Mouse (Mus musculus): ENCODE data around the gene Gm49337. TPM values are rescaled to one million over a fixed set of nuclear protein-coding genes. Genes with fewer than 3 reads are reported as not detected.

Gene Gm49337
- not detected in 2 replicates for polyA plus RNA-seq (2016; fragmentation: Nextera tagmentation; extraction: Ambion mirVana)

GRCm38 (mm10) chr4:116173072-116173471 lies at the start of gene Gm49337, which contains the start of gene 1700042G07Rik:
Gene Gm49337 (plus strand): TSS chr4:116173384.
Gene 1700042G07Rik (plus strand): TSS chr4:116173372.
- H3K9me3 ChIP-seq: no peaks in the 10 kb centered on the region
- no peak within 1 kb of the TSS for H3K4me3 ChIP-seq
- H3K27me3 ChIP-seq (ENCODE audit: insufficient read depth, poor library complexity, severe bottlenecking): peaks cover 3% of the 10 kb centered on the region; the same call in 1 of the 2 replicates
- WGBS: 84% methylated on average over 6 of the region's 6 CpGs
- no peak within 1 kb of the TSS for H3K27ac ChIP-seq
- no peak for DNase-seq (ENCODE audit: low spot score)
- H3K36me3 ChIP-seq: no peaks in the 10 kb centered on the region
- peaks cover 42% of the 10 kb centered on the region for H3K4me1 ChIP-seq (replicated peaks)

GRCm38 (mm10) chr4:116123602-116124519 lies 49.3 kb upstream of the Gm49337 start, which contains the start of the genes Rad54l and Pomgnt1:
Gene Rad54l (minus strand): TSS chr4:116123690.
Gene Pomgnt1 (plus strand): TSS chr4:116123840.
- Histone ChIP-seq H3K9me3 (no peaks in the 10 kb centered on the region), H3K36me3 (peaks cover 25% of the 10 kb centered on the region), H3K27ac (peak within 1 kb of the TSS; percentile 81), H3K4me3 (peak within 1 kb of the TSS; percentile 61), H3K4me1 (replicated peaks) (peaks cover 25% of the 10 kb centered on the region), H3K27me3 (ENCODE audit: insufficient read depth, poor library complexity, severe bottlenecking) (no peaks in the 10 kb centered on the region)
- peak; percentile 94 for DNase-seq (ENCODE audit: low spot score)
- 9% methylated on average over 24 of the region's 24 CpGs for WGBS

- H3K4me1 ChIP-seq (replicated peaks): peaks cover 25% of the 10 kb centered on the region
- 94% methylated on average over 4 of the region's 4 CpGs for WGBS
- no peaks in the 10 kb centered on the region for H3K27me3 ChIP-seq (ENCODE audit: insufficient read depth, poor library complexity, severe bottlenecking)
- DNase-seq (ENCODE audit: low spot score): no peak
- no peaks in the 10 kb centered on the region for H3K9me3 ChIP-seq
- H3K36me3 ChIP-seq: peaks cover 8% of the 10 kb centered on the region; the same call in 1 of the 2 replicates
- H3K4me3 ChIP-seq: no peak overlapping the region
- no peak overlapping the region for H3K27ac ChIP-seq
Measured at GRCm38 (mm10) chr4:116125803-116126386, 47.3 kb upstream of the Gm49337 start.

- Histone ChIP-seq H3K36me3 (peaks cover 5% of the 10 kb centered on the region; the same call in 1 of the 2 replicates), H3K27me3 (ENCODE audit: insufficient read depth, poor library complexity, severe bottlenecking) (no peaks in the 10 kb centered on the region), H3K4me1 (replicated peaks) (peaks cover 18% of the 10 kb centered on the region), H3K27ac (no peak overlapping the region), H3K9me3 (no peaks in the 10 kb centered on the region), H3K4me3 (no peak overlapping the region)
- WGBS: 60% methylated on average over 6 of the region's 6 CpGs
- no peak for DNase-seq (ENCODE audit: low spot score)
Measured at GRCm38 (mm10) chr4:116127956-116128355, 45.2 kb upstream of the Gm49337 start.

GRCm38 (mm10) chr4:116133126-116133525 lies 40.1 kb upstream of the Gm49337 start:
- 87% methylated on average over 4 of the region's 4 CpGs for WGBS
- H3K4me3 ChIP-seq: no peak overlapping the region
- H3K9me3 ChIP-seq: no peaks in the 10 kb centered on the region
- peaks cover 8% of the 10 kb centered on the region for H3K4me1 ChIP-seq (replicated peaks)
- DNase-seq (ENCODE audit: low spot score): no peak
- no peak overlapping the region for H3K27ac ChIP-seq
- no peaks in the 10 kb centered on the region for H3K27me3 ChIP-seq (ENCODE audit: insufficient read depth, poor library complexity, severe bottlenecking)
- H3K36me3 ChIP-seq: peaks cover 7% of the 10 kb centered on the region; the same call in 1 of the 2 replicates

- H3K27me3 ChIP-seq (ENCODE audit: insufficient read depth, poor library complexity, severe bottlenecking): no peaks in the 10 kb centered on the region
- H3K4me1 ChIP-seq (replicated peaks): peaks cover 8% of the 10 kb centered on the region
- H3K4me3 ChIP-seq: no peak overlapping the region
- 37% methylated on average over 2 of the region's 2 CpGs for WGBS
- no peaks in the 10 kb centered on the region for H3K9me3 ChIP-seq
- no peak overlapping the region for H3K27ac ChIP-seq
- H3K36me3 ChIP-seq: peaks cover 7% of the 10 kb centered on the region; the same call in 1 of the 2 replicates
- DNase-seq (ENCODE audit: low spot score): no peak
Measured at GRCm38 (mm10) chr4:116134990-116135389, 38.2 kb upstream of the Gm49337 start.

- WGBS: 55% methylated on average over 13 of the region's 13 CpGs
- Histone ChIP-seq H3K4me3 (no peak overlapping the region), H3K4me1 (replicated peaks) (peaks cover 23% of the 10 kb centered on the region), H3K27me3 (ENCODE audit: insufficient read depth, poor library complexity, severe bottlenecking) (peaks cover 10% of the 10 kb centered on the region), H3K36me3 (0 out of 2 replicates have a peak, but pooled peaks cover 3% of the 10 kb centered on the region), H3K27ac (no peak overlapping the region), H3K9me3 (no peaks in the 10 kb centered on the region)
- no peak for DNase-seq (ENCODE audit: low spot score)
Measured at GRCm38 (mm10) chr4:116137421-116137996, 35.7 kb upstream of the Gm49337 start.

GRCm38 (mm10) chr4:116140801-116141574 lies 32.2 kb upstream of the Gm49337 start:
- no peaks in the 10 kb centered on the region for H3K9me3 ChIP-seq

GRCm38 (mm10) chr4:116141736-116142135 lies 31.4 kb upstream of the Gm49337 start:
- Histone ChIP-seq H3K9me3 (no peaks in the 10 kb centered on the region), H3K4me3 (no peak overlapping the region), H3K4me1 (replicated peaks) (peaks cover 39% of the 10 kb centered on the region), H3K27me3 (ENCODE audit: insufficient read depth, poor library complexity, severe bottlenecking) (peaks cover 35% of the 10 kb centered on the region), H3K27ac (no peak overlapping the region), H3K36me3 (no peaks in the 10 kb centered on the region)
- WGBS: 50% methylated on average over 1 of the region's 1 CpGs
- no peak for DNase-seq (ENCODE audit: low spot score)

More at GRCm38 (mm10) chr4:116140801-116141574, 32.2 kb upstream of the Gm49337 start:
- Histone ChIP-seq H3K4me3 (no peak overlapping the region), H3K4me1 (replicated peaks) (peaks cover 39% of the 10 kb centered on the region), H3K27me3 (ENCODE audit: insufficient read depth, poor library complexity, severe bottlenecking) (peaks cover 35% of the 10 kb centered on the region), H3K27ac (no peak overlapping the region), H3K36me3 (0 out of 2 replicates have a peak, but pooled peaks cover 3% of the 10 kb centered on the region)
- WGBS: 85% methylated on average over 7 of the region's 7 CpGs
- no peak for DNase-seq (ENCODE audit: low spot score)

GRCm38 (mm10) chr4:116142269-116142668 lies 30.9 kb upstream of the Gm49337 start:
- no peak overlapping the region for H3K27ac ChIP-seq
- peaks cover 35% of the 10 kb centered on the region for H3K27me3 ChIP-seq (ENCODE audit: insufficient read depth, poor library complexity, severe bottlenecking)
- no peaks in the 10 kb centered on the region for H3K36me3 ChIP-seq
- H3K4me3 ChIP-seq: no peak overlapping the region
- DNase-seq (ENCODE audit: low spot score): no peak
- no peaks in the 10 kb centered on the region for H3K9me3 ChIP-seq
- H3K4me1 ChIP-seq (replicated peaks): peaks cover 37% of the 10 kb centered on the region
- 66% methylated on average over 7 of the region's 7 CpGs for WGBS

- Histone ChIP-seq H3K9me3 (no peaks in the 10 kb centered on the region), H3K27ac (no peak overlapping the region), H3K36me3 (no peaks in the 10 kb centered on the region), H3K27me3 (ENCODE audit: insufficient read depth, poor library complexity, severe bottlenecking) (peaks cover 35% of the 10 kb centered on the region), H3K4me3 (peak overlapping the region; percentile 68), H3K4me1 (replicated peaks) (peaks cover 34% of the 10 kb centered on the region)
- 13% methylated on average over 7 of the region's 7 CpGs for WGBS
- DNase-seq (ENCODE audit: low spot score): no peak
Measured at GRCm38 (mm10) chr4:116143317-116143811, 29.8 kb upstream of the Gm49337 start.

Data from hindbrain, embryonic 10.5 days (tissue).